Mouse (Mus musculus) gastrocnemius, postnatal 10 days (tissue): ENCODE measurements around the gene Stau1. TPM values are rescaled to one million over a fixed set of nuclear protein-coding genes. Genes with fewer than 3 reads are reported as not detected.
A peak's percentile ranks its signal among the peaks of the same experiment; 100 is the strongest.

Experiments
- DNase-seq: peaks from one replicate; pipeline ENCODE4 v3.0.0; 2021; ENCODE audit warnings: mixed read lengths
- total RNA-seq, 2 experiments: library from RNA; stranded (reverse); gene quantifications; 2 replicates each; pipeline ENCODE4 v1.2.3; 2021

Stau1 gene
- total RNA-seq, 2 experiments from 2014 or later, result 44.9 to 57.9 TPM

DNA sequence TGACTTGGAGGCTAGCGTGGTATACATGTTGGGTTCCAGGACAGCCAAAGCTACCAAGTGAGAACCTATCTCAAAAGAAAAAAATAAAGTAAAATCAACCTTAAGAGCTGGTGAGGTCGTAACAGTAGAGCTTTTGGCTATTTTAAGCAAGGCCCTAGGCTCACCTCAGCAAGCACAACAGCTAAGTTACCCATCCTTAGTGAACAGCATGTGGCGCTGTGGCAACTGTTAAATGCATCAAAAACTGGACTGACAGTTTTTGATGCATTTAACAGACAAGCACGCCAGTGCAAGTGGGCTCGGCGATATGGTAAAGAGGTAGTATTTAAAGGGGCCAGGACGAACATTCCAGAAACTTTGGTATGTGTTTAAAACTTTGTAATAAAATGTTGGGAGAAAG is 5.2 kb downstream of the Stau1 start:
- DNase-seq, result no peak

DNA sequence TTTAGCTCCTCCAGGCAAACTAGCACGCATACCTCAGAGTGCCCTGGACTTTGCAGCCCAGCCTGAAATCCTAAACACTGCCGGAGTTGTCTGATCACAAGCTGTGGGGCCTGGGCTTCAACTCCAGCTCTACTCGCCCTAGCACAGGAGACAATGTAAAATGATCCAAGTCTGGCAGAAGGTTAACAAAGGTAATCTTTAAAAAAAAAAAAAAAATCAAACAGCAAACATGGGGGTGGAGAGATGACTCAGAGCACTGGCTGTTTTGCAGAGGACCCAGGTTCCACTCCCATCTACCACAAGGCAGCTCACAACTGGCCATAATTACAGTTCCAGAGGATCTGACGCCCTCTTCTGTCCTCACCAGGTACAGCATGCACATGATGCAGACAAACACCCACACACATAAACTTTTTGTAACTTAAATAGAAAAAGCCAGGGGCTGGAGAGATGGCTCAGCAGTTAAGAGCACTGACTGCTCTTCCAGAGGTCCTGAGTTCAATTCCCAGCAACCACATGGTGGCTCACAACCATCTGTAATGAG is 12.7 kb downstream of the Stau1 start:
- DNase-seq, result no peak

DNA sequence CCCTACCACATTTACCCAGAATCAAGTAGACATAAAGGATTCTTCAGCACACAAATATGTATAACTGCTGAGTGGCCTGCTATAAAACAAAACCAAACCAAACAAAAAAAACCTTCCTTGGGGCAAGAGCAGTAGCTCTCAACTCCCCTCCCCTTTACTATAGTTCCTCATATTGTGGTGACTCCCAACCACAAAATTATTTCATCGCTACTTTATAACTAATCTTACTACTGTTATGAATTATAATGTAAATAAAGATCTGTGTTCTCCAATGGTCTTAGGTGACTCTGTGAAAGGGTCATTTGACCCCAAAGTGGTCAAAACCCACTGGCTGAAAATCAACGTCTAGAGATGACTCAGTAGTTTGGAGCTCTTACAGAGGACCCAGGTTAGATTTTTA is 15.9 kb downstream of the Stau1 start:
- DNase-seq, result no peak

DNA sequence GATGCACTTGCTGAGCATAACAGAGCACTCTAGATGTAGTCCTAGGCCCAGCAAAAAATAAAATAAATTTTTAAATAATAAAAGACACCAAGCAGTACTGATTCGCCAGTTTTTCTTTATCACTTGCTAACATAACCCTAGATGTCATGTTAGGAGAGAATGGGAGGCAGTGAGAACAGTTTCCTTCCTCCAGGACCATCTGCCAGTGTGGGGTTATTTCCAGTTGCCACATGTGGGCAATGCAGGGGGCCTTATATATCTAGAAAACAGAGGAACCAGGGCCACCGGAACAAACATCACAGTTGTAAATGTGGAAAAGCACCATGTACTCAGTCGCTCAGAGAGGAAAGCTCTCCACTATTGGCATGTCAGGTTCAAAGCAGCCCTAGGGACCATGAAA is 18.6 kb downstream of the Stau1 start:
- DNase-seq, result no peak

DNA sequence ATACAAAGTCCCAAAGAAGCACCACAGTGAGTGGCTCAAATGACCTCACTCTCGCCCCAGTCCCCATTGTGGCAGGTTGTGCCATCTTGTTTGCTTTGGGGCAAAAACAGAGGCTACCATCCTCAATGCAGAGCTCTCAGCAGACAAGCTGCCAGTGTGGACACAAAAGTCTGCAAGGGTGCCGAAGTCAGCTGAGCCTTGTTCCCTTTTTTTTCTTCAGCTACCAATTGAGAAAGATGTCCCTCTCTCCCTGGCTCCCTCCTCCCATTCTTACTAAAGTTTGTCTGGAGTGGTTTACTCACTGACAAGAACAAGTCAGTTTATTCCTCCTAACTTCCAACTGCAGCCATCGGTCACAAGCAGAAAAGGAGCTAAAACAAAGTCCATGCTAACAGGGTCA is 19.7 kb downstream of the Stau1 start:
- DNase-seq, result no peak

DNA sequence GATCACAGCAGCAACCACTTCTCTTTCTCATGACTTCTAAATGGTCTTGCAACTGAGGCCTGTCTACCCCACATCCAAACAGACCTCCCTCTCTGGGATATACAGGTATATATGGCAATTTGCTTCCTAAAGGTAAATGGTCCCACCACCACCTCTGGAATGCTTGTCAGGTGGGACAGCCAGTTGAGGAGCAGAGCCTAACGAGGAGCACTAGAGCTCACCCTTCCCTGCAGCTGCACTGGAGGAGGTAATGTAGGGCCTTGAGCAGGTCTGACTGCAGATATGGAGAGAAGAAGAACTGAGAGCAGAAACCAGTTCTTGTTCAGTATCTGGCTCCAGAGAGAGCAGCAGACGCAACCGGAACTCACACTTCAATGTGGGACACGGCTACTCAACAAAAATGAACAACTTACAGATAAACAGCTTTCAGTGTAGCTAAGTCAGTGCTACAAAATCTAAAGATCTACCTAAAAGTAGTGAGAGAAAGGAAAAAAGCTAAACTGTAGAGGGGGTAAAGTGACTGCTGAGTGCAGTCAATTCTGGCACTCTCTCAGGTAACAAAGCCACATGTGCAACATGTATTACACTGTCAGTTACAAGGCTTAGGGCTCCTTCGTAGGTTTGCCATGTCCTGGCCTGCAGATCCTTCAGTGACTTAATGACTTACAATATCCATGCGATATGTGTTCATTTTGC is 21.8 kb downstream of the Stau1 start:
- no peak for DNase-seq

DNA sequence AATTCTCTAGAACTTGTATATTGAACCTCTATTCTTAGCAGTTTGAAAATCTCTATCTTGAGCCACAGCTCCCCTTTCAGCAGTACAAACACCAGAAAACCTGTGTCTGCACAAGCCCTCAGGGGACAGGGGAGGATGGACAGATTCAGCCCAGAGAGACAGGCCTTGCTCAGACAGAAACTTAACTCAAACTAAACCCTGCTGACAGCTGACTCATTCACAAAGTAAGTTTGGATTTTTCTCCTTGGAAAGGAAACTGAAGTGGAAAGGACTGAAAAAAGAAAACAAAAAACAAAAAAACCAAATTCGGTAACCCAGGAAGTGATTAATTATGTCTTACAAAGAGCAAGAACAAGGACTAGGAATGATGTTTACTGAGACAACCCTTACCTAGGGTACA is 22.9 kb downstream of the Stau1 start:
- DNase-seq, result no peak

DNA sequence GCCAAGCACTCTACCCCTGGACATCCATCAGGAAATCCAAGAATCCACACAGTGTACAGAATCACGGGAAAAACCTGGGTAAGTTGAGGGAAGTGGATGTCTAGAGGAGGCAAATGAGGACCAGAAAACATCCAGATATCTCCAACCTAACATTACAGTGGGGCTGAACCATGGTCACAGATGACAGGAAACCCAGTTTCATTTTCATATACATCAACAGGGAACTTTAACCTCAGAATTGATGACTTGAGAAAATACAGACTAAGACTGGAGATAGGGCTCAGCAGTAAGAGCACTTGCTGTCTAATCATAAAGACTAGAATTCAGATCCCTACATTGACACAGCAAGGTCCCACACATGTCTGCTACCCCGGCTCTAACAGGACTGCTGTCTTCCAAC is 31.3 kb downstream of the Stau1 start:
- no peak for DNase-seq

DNA sequence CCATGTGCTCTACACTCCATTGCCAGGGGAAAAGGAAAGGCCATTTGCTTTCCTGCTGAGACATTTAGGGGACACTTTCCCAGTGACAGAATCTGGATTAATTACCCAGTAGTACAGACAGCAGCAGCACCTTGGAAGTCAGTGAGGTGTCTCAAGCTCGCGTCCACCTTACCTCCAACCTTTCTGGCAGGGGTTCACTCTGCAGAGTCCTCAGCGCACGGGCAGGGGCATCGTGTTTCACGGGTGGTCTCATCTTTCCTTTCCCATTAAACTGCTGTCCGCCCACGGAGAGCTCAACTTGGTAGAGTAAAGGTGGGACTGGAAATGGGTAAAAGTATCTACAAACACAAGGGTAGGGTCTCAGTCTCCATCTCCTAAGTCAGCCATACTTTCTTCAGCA is 32.8 kb downstream of the Stau1 start:
- no peak for DNase-seq

DNA sequence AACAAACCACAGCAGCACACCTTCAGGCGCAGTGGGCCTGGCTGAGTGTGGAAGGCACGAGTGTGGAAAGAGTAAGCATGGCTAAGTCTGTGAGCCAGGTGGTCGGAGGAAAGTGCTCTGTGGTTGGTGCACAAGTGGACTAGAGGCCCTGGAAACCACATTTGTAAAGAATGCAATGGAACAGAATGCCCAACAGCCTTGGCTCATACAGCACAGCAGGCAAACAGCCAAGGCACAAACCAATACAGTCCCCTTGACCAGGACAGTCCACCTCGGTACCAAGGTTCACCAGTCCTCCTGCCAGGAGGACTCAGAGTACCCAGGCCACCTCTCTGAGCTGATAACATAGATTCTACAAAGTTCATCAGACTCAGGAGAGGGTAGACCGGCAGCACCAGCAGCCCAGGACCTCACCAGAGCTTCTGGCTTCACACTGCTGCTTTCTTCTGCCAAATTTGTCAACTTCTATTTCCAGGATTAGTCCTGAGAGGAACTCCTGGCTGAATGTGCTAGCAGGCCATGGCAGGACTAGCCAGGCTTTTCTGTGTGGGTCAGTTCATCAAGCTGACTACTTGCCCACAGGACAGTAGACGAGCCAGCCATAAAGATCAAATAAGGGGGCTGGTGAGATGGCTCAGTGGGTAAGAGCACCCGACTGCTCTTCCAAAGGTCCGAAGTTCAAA is 35.3 kb downstream of the Stau1 start:
- no peak for DNase-seq

DNA sequence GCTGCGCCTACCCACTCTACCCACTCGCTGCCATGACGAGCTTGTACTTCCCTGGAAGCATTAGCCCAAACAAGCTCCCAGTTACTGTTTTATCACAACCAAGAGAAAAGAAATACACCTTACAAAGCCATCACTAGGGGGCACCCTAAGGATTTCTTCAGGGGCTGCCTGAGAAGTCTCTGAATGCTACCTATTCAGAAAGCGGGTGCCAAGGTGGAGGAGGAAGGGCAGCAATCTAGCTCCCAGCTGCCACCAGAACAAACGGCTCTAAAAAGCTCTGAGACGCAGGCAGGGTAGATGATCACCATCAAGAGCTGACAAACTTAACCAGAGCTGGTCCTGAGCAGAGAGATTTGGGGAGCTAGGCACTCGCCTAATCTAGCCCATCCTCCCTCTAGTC is 39.3 kb downstream of the Stau1 start:
- peak; percentile 34 for DNase-seq

DNA sequence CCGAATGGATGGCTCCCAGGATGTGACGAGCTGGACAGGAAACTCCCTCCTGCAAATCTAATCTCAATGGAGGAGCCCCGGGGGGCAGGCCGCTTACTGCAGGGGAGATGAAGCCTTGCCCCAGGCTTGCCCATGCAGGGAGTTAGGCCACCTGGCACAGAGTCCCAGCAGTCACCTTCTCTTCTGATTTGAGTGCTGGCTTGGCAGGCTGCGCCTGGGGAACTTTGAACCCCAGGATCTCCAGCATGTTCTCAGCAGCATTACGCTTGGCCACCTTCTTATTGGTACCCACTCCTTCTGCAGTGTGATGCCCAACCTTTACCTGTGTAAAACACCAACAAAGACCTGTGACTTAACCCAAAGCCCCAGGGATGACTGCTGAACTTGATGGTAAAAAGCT is 43.9 kb downstream of the Stau1 start:
- DNase-seq, result no peak

DNA sequence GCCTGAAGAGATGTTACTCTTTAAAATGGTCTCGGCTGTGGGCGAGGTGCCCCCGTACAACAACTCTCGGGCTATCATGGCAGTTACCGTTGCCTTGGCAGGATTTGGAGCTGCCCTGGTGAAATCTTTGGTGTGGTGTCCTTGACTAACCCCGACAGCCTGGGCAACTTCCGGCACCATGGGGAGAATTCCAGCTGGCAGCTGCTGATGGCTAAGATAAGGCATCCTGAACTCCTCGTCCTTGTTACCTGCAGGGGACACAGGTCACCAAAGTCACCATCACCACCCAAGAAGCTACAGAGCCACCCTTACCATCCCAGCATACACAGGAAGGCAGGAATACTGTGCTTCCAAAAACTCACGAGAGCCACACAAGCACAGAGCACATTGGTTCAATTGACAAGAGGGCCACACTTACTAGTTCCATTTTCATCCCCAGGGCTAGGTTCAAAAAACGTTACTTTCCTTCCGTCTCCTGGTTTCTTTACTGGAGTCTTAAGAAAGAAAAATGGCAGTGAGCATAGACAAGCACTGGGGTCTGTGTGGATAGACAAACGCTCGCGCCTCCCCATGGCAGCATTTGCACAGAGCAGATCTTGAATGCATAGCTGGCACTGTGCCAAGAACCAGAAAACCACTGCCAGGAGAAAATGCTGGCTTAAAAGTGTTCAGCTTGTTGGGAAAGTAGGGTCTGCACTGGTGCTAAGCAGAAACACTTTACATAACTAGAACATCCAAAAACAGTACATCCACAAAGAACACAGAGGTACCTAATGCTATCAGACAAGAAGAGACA is 45.0 kb downstream of the Stau1 start:
- no peak for DNase-seq

DNA sequence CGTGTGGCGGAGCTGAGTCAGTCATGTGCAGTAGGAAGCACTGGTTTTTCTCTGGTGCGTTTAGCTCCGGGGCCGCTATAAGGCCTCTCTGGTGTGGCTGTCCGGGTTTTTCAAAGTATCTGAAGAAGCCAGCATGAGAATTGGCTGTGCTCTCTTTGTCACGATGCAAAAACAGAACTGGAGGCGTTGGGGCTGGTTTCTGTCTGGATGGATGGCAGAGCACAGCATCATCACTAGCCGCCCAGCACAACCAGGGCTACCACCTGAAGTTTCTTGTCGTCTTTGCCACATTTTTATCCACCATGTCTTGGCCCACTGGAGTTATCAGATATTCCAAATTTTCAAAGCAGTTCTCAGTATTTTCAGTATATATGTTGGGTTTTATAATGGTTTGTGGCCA is 47.2 kb downstream of the Stau1 start:
- DNase-seq, result no peak

DNA sequence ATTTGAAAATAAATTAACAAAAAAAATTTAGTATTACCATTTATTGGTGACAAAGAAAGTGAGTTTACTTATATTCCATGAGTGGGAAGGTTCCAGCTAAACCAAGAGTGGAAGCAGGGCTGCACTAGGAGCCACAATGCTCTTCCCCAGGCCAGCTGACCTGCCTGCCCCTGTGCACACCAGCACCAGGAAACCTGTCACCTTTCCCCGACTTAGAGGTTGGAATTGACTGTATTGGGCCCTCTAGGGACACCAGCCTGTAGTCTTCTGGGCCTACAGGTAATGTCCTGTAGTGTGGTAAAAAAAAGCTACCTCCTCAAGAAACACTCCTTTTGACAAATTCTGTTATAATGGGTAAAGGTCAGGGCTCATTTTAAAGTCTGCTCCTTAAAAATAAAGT is 47.9 kb downstream of the Stau1 start:
- no peak for DNase-seq

DNA sequence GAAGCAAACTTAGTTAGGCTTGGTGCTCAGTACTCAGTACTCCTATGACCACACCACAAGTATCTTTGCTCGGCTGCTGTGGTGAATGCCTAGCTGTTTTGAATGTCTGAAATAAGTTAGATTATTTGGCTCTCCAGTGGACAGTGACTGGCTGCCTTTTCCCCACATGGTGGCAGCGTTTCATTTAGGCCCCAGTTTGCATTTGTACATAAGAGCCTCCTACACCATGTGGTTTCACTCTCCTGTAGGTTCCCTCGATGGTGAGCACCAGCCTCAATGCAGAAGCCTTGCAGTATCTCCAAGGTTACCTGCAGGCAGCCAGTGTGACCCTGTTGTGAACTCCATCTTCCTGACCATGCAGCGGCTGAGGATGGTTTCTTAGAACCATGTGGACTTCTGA is 50.6 kb downstream of the Stau1 start:
- no peak for DNase-seq

DNA sequence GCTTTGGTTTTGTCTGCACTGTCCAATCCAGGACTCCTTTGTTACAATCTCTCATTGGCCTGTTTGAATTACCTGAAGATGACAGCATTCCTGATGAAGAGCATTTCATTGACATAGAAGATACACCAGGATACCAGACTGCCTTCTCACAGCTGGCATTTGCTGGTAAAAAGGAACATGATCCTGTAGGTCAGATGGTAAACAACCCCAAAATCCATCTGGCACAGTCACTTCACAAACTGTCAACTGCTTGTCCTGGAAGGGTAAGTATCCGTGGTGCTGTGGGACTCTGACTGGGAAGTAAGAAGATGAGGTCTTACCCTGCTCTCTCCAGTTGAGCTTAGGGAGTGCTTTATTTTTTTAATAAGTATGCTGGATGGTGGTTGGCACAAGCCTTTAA is 51.8 kb downstream of the Stau1 start:
- no peak for DNase-seq

DNA sequence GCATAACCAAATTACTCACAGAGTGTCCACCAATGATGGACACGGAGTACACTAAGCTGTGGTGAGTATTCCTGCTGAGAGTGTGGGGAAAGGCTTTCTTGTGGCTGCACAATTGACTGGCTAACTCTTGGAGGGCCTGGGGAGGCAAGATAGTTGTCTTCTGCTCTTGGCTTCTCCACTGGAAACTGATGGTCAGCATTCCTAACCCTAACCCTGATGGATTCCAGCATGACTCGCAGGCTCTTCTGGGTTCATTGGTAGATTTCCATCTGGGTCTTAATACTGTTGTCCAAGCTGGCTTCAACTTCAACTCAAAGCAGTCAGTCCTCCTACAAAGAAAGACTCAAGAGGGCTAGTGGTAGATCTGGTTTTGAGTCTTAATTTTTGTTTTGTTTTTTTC is 53.0 kb downstream of the Stau1 start:
- DNase-seq, result no peak

DNA sequence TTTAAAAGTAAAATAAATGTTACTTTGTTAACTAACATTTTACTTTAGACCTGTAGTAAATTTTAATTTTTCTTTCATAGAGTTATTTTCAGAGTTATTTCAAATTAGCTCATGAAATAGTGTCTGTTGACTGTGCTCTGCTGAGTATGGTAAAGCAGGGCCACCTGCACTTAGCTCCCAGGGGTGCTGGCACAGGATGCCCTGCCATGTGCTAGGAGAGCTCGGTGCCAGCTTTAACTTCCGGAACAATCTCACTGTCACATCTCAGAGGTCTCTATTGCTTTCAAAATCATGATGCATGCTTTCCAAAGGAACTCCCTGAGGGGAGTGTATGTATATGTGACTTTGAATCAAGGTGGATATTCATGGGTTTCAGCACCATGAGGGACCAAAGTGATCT is 59.9 kb downstream of the Stau1 start:
- no peak for DNase-seq

DNA sequence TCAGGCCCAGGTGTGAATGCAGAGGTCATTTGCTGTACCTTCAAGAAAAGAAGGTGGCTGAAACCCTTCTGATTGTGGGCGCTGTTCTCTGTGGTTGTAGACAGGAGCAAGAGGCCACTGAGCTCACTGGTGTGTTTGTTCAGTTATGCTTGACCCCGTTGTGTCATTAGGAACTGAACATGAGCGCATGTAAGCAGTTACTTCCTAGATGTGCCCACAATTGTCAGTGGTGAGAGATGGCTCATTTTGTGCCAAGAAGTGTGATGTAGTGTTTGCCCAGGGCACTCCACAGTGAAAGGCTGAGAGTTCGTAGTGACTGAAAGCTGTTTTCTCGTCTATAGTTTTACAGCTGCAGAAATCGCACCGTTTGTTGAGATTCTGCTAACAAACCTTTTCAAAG is 60.5 kb downstream of the Stau1 start:
- no peak for DNase-seq

DNA sequence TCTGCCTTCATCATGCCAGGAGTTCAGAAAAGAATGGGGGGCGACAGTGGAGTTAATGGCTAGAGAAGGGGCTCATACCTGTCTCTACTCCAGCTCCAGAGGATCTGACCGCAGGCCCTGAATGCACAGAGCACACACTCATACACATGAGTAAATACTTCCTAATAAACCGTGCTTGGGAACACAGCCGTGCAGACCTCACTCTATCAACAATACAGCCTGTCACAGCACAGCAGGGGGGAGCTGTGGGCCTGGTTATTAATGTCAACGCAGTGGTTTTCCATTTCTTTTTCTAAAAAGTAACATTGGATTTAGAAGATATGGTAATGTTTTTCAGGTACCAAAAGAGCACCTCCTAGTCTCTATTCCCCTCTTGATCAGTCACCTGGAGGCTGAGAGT is 61.7 kb downstream of the Stau1 start:
- no peak for DNase-seq

DNA sequence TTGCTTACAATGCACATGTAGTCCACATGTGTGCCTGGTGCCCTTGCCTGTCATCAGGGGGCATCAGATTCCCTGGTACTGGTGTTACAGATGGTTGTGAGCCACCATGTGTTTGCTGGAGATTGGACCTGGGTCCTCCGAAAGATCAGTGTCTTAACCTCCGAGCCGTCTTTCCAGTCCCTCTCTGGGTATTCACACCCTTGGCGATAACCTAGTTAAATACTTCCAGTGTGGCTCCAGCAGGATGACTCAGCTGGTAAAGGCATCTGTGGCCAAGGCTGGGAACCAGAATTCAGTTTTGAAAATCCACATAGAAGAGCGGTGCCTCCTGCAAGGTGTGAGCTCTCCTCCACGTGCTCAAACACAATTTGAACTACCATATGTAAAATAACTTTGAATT is 62.2 kb downstream of the Stau1 start:
- no peak for DNase-seq

DNA sequence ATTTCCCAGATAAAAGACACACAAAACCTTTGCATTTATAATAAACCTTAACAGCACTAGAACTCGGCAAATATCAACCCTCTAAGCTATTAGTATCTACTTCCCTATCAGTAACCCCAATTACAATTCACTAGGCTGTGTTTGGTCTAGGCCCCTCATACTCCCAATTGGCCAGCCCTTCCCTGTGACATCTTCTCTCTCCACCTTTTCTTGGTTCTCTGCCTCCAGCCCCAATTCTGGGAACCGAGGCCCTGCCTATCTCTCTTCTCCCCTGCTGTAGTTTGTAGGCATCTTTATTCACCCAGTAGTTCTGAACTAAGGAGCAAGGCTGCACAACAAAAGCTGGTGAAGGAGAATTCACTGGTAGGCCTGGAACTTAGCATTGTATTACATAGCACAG is 72.1 kb downstream of the Stau1 start:
- DNase-seq, result no peak
